Mouse (Mus musculus) CH12.LX (cell line): Measurements from ENCODE around the gene Cd151. TPM values are rescaled to one million over a fixed set of nuclear protein-coding genes. Genes with fewer than 3 reads are reported as not detected.

Source experiments
- DNase-seq: peaks from one replicate; pipeline ENCODE4 v3.0.0-alpha.2; 2013; ENCODE audit errors: extremely low read depth
- H3K27ac ChIP-seq: 2 replicates; pipeline ENCODE4 v1.5.1; 2012; ENCODE audit warnings: low read depth, mild to moderate bottlenecking, control low read depth, moderate library complexity; ENCODE audit not compliant: insufficient read depth
- H3K27me3 ChIP-seq: replicated peaks from 2 replicates; pipeline ENCODE3; 2012; ENCODE audit warnings: inconsistent platforms
- H3K36me3 ChIP-seq, 2 experiments: replicated peaks in 1 of 2; 2 replicates each; pipeline versions ENCODE3 to v1.6.1; 2012; ENCODE audit warnings: inconsistent platforms in 1 of 2, low read length in 1 of 2, mild to moderate bottlenecking in 1 of 2, mixed read lengths in 1 of 2, moderate library complexity in 1 of 2; ENCODE audit not compliant: control insufficient read depth in 1 of 2, insufficient read depth in 1 of 2
- H3K4me1 ChIP-seq, 2 experiments: 2 replicates each; pipeline ENCODE4 v1.6.1; 2012; ENCODE audit warnings: inconsistent platforms in 1 of 2, moderate library complexity in 1 of 2; ENCODE audit not compliant: insufficient read depth in 2 of 2, control insufficient read depth in 1 of 2
- H3K4me2 ChIP-seq: 2 replicates; pipeline ENCODE4 v1.6.1; 2012; ENCODE audit warnings: low read depth, mild to moderate bottlenecking, control low read depth; ENCODE audit not compliant: poor library complexity, insufficient read depth, severe bottlenecking
- H3K4me3 ChIP-seq, 3 experiments: fragments of 150-350 bp in 1 of 3; sonication (generic) in 1 of 3; replicated peaks in 1 of 3; 2 replicates each; pipeline versions ENCODE3 to v1.5.1; 2011 to 2012; ENCODE audit warnings: low read depth in 2 of 3, low read length in 2 of 3, mild to moderate bottlenecking in 2 of 3, moderate library complexity in 2 of 3, control low read depth in 1 of 3, improper control_type of control experiment in 1 of 3, inconsistent platforms in 1 of 3, mixed read lengths in 1 of 3; ENCODE audit not compliant: poor library complexity in 1 of 3
- H3K79me2 ChIP-seq: replicated peaks from 2 replicates; pipeline ENCODE4 v1.6.1; 2012; ENCODE audit warnings: mild to moderate bottlenecking, moderate library complexity; ENCODE audit not compliant: control insufficient read depth, poor library complexity, insufficient read depth, severe bottlenecking; ENCODE audit errors: extremely low read depth
- H3K9ac ChIP-seq: 2 replicates; pipeline ENCODE4 v1.6.1; 2012; ENCODE audit warnings: low read depth, mild to moderate bottlenecking, control low read depth, moderate library complexity; ENCODE audit not compliant: insufficient read depth
- H3K9me3 ChIP-seq: replicated peaks from 2 replicates; pipeline ENCODE3; 2012; ENCODE audit warnings: low read length, inconsistent platforms, mixed read lengths
- CHD1 ChIP-seq: IDR thresholded peaks from 2 replicates; pipeline ENCODE4 v1.6.1; 2012; ENCODE audit warnings: low read depth, low read length, improper control_type of control experiment, inconsistent platforms
- CHD2 ChIP-seq: IDR thresholded peaks from 2 replicates; pipeline ENCODE4 v1.6.1; 2011; ENCODE audit warnings: low read length, improper control_type of control experiment
- ELF1 ChIP-seq: IDR thresholded peaks from 2 replicates; pipeline ENCODE4 v1.6.1; 2014; ENCODE audit warnings: low read depth, mild to moderate bottlenecking, inconsistent platforms, low read length, improper control_type of control experiment
- GABPA ChIP-seq: IDR thresholded peaks from 2 replicates; pipeline ENCODE4 v1.6.1; 2012; ENCODE audit warnings: low read depth, low read length, improper control_type of control experiment, inconsistent platforms; ENCODE audit not compliant: insufficient replicate concordance
- KAT2A ChIP-seq: IDR thresholded peaks from 2 replicates; pipeline ENCODE4 v1.6.1; 2012; ENCODE audit warnings: low read length, improper control_type of control experiment, inconsistent platforms; ENCODE audit not compliant: insufficient replicate concordance
- MAX ChIP-seq: IDR thresholded peaks from 2 replicates; pipeline ENCODE4 v1.6.1; 2011; ENCODE audit warnings: low read length, improper control_type of control experiment
- MXI1 ChIP-seq: IDR thresholded peaks from 2 replicates; pipeline ENCODE4 v1.6.1; 2011; ENCODE audit warnings: mild to moderate bottlenecking, low read depth, low read length, improper control_type of control experiment
- PAX5 ChIP-seq: IDR thresholded peaks from 2 replicates; pipeline ENCODE4 v1.6.1; 2012; ENCODE audit warnings: low read length, inconsistent platforms, mixed read lengths
- RAD21 ChIP-seq: IDR thresholded peaks from 2 replicates; pipeline ENCODE4 v1.6.1; 2011; ENCODE audit warnings: low read depth, mild to moderate bottlenecking, low read length, improper control_type of control experiment, moderate library complexity
- RCOR1 ChIP-seq: conservative IDR thresholded peaks from 2 replicates; pipeline ENCODE4 v1.6.1; 2012; ENCODE audit warnings: low read depth, mild to moderate bottlenecking, inconsistent platforms, low read length, improper control_type of control experiment
- SMC3 ChIP-seq: IDR thresholded peaks from 2 replicates; pipeline ENCODE4 v1.6.1; 2011; ENCODE audit warnings: low read depth, low read length, improper control_type of control experiment
- TBP ChIP-seq: conservative IDR thresholded peaks from 2 replicates; pipeline ENCODE4 v1.6.1; 2011; ENCODE audit warnings: low read depth, low read length, improper control_type of control experiment
- TCF12 ChIP-seq: IDR thresholded peaks from 2 replicates; pipeline ENCODE4 v1.6.1; 2014; ENCODE audit warnings: low read depth, mild to moderate bottlenecking, inconsistent platforms, low read length, improper control_type of control experiment
- UBTF ChIP-seq: IDR thresholded peaks from 2 replicates; pipeline ENCODE4 v1.6.1; 2012; ENCODE audit warnings: low read depth, mild to moderate bottlenecking, inconsistent platforms, low read length, improper control_type of control experiment, moderate library complexity
- USF1 ChIP-seq: IDR thresholded peaks from 2 replicates; pipeline ENCODE4 v1.6.1; 2014; ENCODE audit warnings: low read depth, mild to moderate bottlenecking, inconsistent platforms, low read length, improper control_type of control experiment
- ZC3H11A ChIP-seq: IDR thresholded peaks from 2 replicates; pipeline ENCODE4 v1.6.1; 2012; ENCODE audit warnings: low read depth, mild to moderate bottlenecking, inconsistent platforms, low read length, improper control_type of control experiment
- ZKSCAN1 ChIP-seq: IDR thresholded peaks from 2 replicates; pipeline ENCODE4 v1.6.1; 2012; ENCODE audit warnings: low read depth, inconsistent platforms, low read length, improper control_type of control experiment, borderline replicate concordance
- ZNF384 ChIP-seq: IDR thresholded peaks from 2 replicates; pipeline ENCODE4 v1.6.1; 2012; ENCODE audit warnings: low read depth, low read length, improper control_type of control experiment, inconsistent platforms
- dilution Hi-C: fragments of 300-500 bp; cut with MboI; formaldehyde crosslinking; loops from 2 replicates; pipeline ENCODE4 v1.14.3; 2020; ENCODE audit warnings: low sequenced_read_pairs; ENCODE audit not compliant: extremely low pct_unique_long_range_greater_than_20kb, extremely low pct_ligation_motif_present
- in situ Hi-C: fragments of 300-500 bp; cut with MboI; formaldehyde crosslinking; loops from 3 replicates; pipeline ENCODE4 v1.14.3; 2019; ENCODE audit warnings: low sequenced_read_pairs, low pct_ligation_motif_present, low pct_unique_long_range_greater_than_20kb, mixed read lengths
- polyA plus RNA-seq: library from polyadenylated mRNA; unstranded; fragments of >175 nt; gene quantifications from 2 replicates; pipeline ENCODE4 v1.2.1, GENCODE M21; 2012; ENCODE audit warnings: low read depth; ENCODE audit not compliant: insufficient read length
- total RNA-seq, 2 experiments: library from RNA; depleted of rRNA; stranded (reverse); fragments of 300-350 nt in 1 of 2; fragments of >200 nt in 1 of 2; gene quantifications; 2 replicates each; pipeline ENCODE4 v1.2.3; 2012 to 2014

Gene Cd151
- total and polyA plus RNA-seq, 3 experiments = 10.6 to 21.1 (median 14.9) TPM

GRCm38 (mm10) chr7:141485606-141486005 lies 18.4 kb downstream of the Cd151 start:
- Histone ChIP-seq H3K27me3 (no peaks in the 10 kb centered on the region), H3K9me3 (no peaks in the 10 kb centered on the region), H3K4me3 (no peak overlapping the region), H3K27ac (no peak overlapping the region), H3K9ac (no peak overlapping the region), H3K4me2 (no peak overlapping the region), H3K36me3 (peaks cover 0 to 55% of the 10 kb centered on the region in 2 experiments), H3K4me1 (peaks cover 20 to 40% of the 10 kb centered on the region in 2 experiments), H3K79me2 (no peaks in the 10 kb centered on the region)
- no peak for DNase-seq
- TF ChIP-seq MAX (no peak), UBTF (no peak), CHD1 (no peak), GABPA (no peak), RAD21 (no peak), PAX5 (no peak), TCF12 (no peak), ZC3H11A (no peak), ELF1 (no peak), CHD2 (no peak), ZKSCAN1 (no peak), KAT2A (no peak), ZNF384 (no peak), MXI1 (no peak), TBP (no peak), USF1 (no peak), SMC3 (no peak), RCOR1 (no peak)
- dilution Hi-C loops (no loop called here), in situ Hi-C loops (no loop called here)

- in situ Hi-C loops = no loop called here
- no peak overlapping the region for H3K27ac ChIP-seq
- DNase-seq = no peak
- H3K9ac ChIP-seq = no peak overlapping the region
- H3K36me3 ChIP-seq = peaks cover 0 to 61% of the 10 kb centered on the region in 2 experiments
- no peaks in the 10 kb centered on the region for H3K27me3 ChIP-seq
- H3K79me2 ChIP-seq = no peaks in the 10 kb centered on the region
- H3K4me1 ChIP-seq = peaks cover 17 to 34% of the 10 kb centered on the region in 2 experiments
- TF ChIP-seq USF1 = no peak
- H3K4me2 ChIP-seq = no peak overlapping the region
- H3K9me3 ChIP-seq = no peaks in the 10 kb centered on the region
- no peak overlapping the region for H3K4me3 ChIP-seq
- dilution Hi-C loops = no loop called here
These were observed 19.0 kb downstream of the Cd151 start for GRCm38 (mm10) chr7:141486239-141486638.
